Mouse (Mus musculus): ENCODE measurements at regions not wholly inside any gene's neighbourhood (a gene's known extent, or its start where the extent isn't known, plus 50 kb on each side); places are given as distances from the start of the nearest gene placed in this dataset.
"Not testable (repeated sequence)": the region's sequence is repeated elsewhere in the genome, so short reads cannot be mapped to it uniquely, and the experiment has no call there.

DNA sequence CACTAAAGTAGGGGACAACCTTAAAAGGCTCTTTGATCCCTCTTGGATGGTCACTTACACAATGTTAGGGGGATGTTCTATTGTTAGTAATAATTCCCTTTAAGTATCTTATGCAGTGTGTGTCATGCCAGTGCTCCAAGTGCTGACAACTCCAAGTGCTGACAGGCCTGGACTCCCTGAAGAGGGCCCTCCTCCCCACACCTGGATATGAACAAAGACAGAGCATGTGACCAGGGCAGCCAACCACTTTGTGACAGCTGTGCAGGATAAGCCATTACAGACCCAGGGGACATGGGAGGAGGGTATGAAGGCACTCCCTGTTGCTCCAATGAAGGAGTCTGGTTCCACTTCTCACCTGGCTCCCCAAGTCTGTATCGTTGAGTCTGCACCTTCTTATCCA is 224.7 kb downstream of the Adamts15 start:
- DNase-seq (ENCODE audit: low read depth) = no peak

DNA sequence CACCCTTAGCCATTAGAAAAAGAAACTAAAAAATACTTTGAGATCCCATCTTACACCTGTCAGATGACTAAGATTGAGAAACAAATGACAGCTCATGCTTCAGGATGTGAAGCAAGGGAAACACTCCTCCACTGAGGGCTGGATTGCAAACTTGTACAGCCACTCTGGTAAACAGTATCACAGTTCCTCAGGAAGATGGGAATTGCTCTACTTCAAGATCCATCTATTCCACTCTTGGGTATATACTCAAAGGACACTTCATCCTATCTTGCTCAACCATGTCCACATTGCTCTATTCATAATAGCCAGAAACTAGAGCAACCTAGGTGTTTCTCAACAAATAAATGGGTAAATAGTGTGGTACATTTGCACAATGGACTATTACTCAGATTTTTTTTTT is 241.2 kb downstream of the Snx19 start:
- no peak for DNase-seq (ENCODE audit: low read depth)

DNA sequence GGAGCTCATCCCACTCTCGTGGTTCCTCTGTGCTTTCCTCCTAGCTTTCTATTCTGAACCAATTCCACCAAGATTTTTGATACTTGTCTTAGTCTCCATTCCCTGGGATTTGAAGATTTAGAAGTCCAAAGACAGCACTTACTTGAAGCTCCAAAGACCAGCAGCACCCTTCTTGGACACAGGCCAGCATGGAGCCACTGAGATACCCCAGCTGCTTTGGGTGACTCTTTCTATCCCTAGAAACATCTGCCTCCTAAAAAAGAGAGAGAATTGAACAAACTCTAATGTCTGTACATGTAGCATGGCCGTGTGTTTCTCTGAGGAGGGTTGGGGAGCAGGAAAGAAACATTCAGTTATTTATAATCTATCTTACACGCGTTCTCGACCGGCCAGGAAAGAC is 235.5 kb downstream of the Snx19 start:
- DNase-seq (ENCODE audit: low read depth) = no peak

DNA sequence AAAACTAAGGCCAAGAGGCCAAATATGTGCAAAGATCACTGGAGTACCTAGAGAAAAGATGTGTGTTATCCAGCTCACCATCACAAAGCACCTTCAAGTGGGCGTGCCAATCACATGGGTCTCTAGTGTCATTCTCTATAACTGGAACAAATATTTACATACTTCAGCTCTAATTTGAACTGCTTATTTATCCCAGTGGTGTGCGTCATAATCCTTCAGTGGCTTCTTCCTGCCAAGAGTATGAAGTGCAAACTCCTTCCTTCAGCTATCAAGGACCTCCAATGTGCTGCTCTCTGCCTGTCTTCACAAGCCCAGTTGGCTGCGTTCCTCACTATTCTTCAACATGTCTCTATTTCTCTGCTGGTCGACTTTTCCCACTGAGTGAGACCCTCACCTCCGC is 227.1 kb downstream of the Snx19 start:
- no peak for DNase-seq (ENCODE audit: low read depth)

DNA sequence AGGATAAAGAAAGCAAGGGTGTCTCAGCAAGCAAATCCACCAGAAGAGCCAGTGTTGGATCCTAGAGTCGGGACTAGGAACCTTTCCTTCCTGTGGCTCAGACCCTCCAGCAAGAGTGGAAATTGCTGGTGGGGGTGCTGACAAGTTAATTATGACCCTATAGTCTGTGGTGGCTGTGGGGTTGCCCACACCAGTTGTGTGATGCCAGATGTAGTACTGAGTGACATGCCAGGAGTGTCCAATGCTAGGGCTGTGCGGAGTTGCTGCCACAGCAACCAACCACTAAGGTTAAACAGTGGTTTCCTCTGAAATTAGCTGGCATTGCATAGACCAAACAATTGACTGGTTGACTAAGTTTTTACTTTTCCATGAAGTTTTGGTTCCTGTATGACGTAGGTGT is 226.3 kb downstream of the Snx19 start:
- no peak for DNase-seq (ENCODE audit: low read depth)

DNA sequence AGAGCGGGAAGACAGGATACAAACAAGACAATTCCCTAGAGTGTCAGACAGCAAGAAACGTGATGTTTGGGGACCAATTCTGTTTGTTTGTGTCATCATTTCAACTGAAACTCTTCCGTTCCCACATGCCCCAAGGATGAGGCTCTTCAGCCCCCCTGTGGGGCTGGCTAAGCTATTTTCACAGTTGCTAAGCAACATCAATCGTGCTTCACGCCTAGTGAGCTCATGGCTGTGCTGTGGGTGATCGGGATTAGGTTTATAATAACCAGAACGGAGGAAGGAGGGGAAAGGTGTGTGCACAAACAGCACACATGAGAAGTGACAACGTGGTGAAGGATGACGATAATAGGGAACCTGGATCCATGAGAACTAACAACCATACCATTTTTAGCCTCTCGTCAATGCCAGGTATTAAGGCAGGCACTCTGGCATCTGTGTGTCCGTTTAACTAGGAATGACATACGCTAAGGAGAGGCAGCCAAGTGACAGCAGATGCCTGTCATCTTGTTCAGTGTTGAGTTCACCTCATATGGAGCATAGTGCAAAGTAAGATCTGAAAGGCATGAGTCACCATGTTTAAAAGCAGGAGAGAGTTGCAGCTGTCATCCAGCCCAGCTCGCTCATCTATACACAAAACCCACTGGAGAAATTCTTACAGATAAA is 222.6 kb downstream of the Snx19 start:
- no peak for DNase-seq (ENCODE audit: low read depth)

DNA sequence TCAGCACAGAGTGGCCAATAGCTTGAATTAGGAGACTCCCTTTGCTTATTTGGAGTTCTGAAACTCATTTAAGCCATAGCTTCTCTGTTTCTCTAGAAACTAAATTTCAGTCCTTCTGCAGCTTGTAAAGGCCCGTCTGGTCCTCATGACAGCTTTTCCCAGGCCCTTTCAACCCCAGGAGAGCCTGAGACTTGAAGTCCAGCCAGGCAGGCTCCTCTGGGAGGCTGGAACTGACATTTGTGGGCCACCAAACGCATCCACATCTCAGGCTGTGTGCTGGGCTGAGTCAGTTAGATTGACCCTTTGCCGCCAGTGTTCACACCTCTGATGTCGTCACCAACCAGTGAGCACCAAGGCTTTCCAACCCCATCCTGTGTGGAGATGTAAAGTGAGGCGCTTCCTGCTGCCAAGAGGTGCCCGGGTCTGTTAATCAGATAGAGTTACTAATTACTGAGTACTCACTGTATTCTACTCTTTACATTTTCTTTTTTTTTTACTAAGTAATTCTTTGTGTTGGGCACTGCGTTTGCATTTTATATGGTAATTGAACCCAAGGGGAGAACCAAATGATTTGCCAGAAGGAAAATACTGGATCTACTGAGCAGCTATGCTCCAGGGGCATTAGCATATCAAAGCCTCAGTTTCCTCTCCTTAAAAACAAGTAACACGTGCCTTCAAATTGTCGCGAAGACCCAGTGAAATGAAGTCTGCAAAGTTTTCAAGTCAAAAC is 207.0 kb downstream of the Snx19 start:
- DNase-seq (ENCODE audit: low read depth) = no peak

DNA sequence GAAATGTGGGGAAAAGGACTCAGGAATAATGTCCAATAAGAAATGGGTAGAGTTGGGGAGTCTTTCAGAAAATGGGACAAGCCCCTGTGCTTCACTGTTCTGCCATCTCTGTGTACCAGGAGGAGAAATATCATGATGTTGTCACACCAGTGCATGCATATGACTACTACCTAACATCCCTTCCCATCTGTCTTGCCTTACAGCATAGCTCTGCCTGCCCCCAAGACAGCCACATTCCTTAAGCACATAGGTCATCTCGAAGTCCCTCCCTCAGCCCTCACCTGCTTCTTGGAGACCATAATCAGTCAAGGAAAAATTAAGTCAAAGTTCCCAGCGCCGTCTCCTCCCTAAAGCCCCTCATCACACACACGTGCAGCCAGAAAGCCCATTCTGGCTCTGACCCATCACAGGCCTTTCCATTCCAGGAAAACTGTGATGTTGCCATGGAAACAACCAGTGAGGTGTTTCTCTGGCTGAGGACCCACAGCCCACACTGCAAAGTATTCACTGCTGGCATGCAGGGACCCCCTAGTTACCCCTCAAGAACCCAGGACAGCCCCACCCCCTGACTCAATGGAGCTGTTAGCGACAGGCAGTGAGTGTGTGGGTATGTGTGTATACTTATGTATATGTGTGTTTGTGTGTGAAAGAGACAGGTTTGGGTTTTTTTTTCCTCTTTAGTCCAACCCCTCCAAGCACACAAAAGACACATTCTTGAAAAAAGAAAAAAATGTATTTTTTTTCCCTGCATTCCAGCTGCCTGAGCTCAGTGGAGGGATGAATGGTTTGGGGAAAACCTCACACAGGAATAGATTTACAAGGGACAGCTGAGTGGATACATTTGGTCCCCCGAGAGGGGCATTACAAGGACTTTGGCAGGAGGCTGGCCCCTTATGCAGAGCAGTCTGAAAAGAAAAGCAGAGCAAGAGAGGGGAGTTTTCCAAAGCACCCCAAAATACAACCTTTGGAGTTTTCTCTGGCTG is 205.5 kb downstream of the Snx19 start:
- no peak for DNase-seq (ENCODE audit: low read depth)

DNA sequence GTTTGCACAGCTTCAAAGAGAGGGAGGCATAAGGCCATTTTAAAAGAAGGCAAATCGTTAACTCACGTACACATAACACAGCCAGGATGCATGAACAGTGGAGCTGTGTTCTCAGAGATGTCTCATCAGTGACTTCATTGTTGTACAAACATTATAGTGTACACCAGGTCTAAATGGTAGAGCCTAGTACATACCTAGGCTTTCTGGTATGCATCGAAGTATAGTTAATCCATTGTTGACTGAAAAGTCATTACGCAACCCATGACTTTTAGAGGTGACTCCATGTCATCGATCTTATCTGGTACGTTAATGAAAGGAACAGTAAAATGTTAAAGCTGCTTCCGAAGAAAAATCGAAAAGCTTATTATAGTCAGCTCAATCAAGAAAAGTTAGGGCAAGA is 198.7 kb downstream of the Snx19 start:
- no peak for DNase-seq (ENCODE audit: low read depth)

DNA sequence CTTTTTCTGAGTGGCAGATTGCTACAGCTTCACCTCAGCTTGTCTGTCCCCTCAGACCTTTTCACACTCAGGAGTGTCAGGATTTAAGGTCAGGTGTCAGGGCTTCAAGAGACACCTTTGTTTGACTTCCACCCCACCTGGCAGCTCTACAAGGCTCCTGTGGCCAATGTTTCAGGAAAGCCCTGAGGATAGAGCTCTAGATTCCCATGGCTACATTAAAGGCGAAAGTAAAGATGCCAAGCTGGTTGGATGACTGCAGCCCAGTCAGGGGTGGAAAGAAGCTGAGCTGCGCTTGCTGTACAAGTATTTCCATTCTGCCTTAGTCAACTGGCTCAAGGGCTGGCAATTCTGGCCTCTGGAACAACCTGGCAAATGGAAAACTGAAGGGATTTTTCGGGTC is 198.2 kb downstream of the Snx19 start:
- no peak for DNase-seq (ENCODE audit: low read depth)

DNA sequence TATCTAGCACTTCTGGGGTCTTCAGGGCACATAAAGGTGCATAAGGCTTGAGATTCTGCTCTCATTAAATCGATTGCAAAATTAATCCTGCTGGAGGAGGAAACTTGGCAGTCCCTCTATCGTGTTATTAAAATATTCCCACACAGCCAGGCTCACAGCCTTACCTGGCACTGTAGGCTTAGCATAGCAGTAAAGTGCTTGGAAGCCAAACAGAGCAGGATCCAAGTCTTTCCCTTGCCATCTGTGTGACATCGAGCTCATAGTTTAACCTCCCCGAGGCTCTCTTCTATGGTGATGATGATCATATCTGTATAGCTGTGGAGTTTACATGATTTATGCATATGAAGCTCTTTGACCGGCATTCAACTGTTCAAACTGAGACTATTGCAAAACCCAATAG is 197.6 kb downstream of the Snx19 start:
- DNase-seq (ENCODE audit: low read depth) = no peak

DNA sequence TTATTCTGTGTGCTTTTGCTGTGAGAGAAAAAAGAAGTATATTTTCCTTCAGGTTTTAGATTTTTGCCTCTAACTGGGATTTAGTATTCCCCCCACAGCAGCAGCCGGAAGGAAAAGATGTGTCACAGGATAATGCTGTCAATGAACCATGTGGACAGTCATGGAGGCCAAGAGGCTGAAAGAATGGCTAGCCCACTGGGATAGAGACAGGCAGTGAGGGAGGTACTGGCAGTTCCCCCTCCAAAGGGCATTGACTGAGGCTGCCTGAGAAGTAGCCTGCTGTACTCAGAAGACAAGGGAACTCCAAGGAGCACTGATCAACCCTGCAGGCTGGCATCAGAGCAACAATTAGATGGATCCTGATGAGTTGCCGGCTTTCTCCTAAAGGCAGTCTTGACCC is 192.4 kb downstream of the Snx19 start:
- DNase-seq (ENCODE audit: low read depth) = no peak

DNA sequence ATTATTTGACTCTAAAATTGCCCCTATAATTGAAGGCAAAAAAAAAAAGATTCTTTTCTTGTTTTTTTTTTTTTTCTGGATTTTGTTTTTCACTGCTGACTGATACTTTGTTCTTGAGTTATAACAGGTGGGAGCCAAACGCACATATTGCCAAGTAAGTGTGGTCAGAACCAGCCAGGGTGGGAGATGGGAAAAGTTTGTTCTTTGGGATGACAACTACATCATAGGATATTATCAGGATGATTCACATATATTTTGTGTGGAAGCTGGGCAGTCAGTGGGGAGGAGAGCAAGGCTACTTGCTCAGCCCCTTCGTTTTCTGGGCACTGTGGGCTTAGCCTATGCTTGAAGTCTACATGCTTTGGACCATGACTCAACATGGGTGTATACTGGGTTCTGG is 191.3 kb downstream of the Snx19 start:
- DNase-seq (ENCODE audit: low read depth) = no peak

DNA sequence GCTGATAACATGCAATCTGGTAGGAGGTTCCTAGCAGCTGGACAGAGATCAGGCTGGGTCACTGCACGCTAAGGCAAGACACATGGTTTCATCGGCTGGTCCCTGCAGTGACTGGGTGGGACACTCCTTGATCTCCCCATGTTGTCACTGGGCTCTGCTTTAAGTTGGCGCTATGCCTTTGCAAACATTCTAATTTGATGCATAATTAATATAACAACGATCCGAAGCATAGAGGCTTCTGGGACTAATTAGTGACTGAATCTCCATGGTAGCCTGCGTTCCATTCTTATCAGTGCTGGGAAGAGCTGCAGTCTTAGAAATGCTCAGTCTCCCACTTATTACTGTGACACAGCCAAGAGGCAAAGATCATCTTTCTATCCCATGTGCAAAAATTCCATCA is 186.8 kb downstream of the Snx19 start:
- DNase-seq (ENCODE audit: low read depth) = no peak

DNA sequence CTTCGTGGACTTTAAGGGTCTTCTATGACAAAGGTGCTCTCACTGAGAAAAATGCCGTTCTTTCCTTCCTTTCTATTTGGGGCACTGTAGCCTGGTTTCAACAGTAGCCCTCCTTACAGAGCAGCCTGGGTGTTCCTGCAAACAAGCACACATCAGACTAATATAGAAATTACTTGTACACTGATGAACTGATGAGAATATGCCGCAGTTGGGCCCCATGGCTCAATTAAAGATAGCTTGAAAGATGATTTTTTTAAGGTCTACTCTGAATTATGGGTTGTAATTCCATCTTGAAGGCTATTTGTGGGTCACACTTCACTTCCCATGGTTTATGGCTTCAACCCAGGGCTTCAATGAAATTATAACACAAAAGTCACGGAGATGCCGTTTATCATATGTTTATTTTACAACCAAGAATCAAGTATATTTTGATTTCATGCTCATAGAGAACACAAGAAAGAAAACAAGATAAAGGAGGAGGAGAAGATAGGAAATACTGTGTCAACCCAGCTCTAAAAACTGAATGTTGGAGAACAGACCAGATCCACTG is 186.2 kb downstream of the Snx19 start:
- DNase-seq (ENCODE audit: low read depth) = no peak

DNA sequence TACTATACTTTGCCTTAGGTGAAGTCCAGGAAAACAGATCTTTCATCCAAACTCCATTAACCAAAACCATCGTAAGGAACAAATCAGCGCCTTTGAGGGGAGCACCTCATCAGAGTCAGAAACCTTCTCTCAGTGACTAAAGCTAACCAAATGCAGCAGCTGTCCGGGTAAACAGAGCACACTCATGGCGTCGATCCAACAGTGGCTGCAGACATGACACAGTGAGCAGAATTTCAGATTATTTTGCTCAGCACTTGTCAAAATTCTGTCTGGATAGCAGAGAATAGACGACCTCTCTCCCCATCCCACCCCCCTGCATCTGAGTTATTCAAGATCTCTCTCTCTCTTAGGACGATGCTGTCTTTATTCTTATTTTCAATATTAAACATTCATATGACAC is 183.4 kb downstream of the Snx19 start:
- no peak for DNase-seq (ENCODE audit: low read depth)

DNA sequence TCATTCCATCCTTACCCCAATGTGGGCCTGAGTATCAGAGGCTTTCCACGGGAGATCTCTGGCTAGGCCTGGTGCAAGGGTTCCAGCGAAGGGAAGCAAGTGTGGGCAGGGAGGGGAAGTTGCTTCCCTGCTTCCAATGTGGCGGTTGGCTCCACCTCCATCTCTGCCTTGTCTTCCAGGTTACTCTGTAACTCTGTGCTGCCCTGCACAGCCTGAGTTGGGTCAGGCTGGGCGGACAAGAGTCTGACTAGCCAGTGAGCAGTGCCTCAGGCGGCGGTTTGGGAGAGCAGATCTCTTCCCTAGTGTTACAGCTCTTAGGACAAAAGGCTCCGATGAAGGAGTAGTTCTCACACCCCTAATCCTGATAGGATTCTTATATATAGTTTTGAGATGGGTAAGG is 172.8 kb downstream of the Snx19 start:
- DNase-seq (ENCODE audit: low read depth) = no peak

DNA sequence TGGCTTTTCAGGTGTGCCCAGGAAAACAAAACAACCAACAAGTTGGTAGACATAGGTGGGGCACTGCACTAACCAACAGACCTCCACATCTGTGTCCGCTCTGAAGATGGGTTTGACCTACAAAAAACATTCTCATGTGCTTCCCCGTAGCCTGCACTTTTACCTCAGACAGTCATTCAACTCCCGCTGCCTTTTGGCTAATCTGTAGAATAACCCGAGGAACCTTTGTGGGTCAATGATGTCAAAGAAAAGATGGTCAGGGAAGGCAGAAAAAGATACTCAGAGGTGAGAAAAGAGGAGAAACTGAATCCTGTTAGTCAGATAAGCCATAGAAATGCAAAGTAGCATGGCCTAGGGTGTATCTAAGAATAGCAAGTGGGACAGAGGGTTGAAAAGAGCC is 170.8 kb downstream of the Snx19 start:
- DNase-seq (ENCODE audit: low read depth) = no peak

DNA sequence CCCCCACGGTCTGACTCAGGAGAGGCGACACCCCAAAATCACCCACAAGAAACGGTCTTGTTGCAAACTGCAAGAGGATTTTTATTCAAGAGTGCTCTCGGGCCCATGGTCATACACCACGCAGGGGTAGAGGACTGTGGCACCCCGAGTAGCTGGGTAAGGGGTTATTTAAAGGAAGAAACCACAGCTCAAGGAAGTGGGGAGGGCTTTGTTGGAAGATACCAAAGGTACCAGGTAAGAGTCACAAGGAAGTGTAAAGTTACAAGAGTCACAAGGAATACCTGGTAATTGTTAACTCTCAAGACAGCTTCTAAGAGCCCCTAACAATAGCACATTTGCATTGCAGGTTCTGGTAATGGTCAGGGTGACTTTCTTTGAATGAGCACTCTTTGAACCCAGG is 170.2 kb downstream of the Snx19 start:
- not testable (repeated sequence) for DNase-seq (ENCODE audit: low read depth)

DNA sequence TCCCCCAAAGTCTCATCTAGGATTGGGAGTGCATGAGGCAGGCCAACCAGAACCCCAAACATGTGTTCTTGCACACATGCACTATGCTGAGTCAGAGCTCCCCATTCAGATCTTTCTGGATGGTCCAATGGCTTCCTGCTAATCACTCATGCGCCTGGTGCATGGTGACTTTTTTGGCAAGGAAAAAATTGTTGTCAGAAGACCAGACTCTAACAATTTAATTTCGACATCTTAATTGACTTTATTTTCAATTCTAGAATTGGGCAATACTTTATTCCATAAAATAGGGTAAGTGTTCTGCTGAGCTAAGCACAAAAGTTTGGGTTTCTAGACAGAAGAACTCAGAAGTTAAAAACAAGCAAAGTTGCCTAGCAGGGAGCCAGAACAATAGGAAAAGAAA is 165.7 kb downstream of the Snx19 start:
- DNase-seq (ENCODE audit: low read depth) = no peak

DNA sequence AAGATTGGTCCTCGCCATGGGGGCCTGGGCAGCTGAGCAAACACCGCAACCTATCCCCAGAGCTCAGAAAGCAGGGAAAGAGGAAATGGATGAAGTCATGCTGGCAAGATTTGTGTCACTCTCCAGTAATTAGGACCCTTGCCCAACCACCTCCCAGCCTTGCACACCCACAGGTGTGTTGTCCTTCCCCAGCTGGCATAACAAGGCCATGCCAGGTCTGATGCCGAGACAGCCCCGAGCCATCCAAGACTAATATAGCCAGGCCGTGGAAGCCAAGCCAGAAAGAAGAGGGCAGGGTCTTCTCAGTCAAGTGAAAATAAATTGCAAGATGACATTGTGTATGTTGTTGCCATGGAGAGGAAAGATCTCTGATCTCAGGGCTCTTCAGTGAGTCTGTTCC is 164.3 kb downstream of the Snx19 start:
- no peak for DNase-seq (ENCODE audit: low read depth)

DNA sequence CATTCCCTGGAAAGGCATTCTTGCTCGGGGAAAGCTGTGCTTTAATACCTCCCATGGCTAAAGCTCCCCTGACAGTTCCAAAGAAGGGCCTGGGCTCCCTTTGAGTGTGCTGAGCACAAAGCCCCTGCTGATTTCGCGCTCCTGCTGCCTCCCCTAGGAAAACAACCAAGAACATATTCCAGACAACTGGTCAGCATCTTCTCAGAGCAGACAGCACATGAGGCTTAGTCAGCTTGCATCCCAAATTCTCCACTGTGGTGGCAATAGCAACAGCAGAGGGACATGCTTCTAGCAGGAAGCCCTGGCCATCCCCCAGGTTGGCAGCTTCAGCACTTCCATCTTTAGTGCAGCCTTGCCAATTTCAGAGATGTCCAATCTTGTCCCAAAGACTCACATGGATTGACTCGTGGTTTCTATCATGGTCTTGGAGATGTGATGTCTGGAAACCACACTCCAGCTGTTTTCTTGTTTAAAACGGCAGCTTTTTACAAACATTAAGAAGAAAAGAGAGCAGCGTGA is 163.8 kb downstream of the Snx19 start:
- no peak for DNase-seq (ENCODE audit: low read depth)
